Mouse (Mus musculus) CH12.LX (cell line): ENCODE results near the gene Tgfbr3l.

Source experiments
- CTCF ChIP-seq, 2 experiments: IDR thresholded peaks in 1 of 2; conservative IDR thresholded peaks in 1 of 2; 2 replicates each; pipeline ENCODE4 v1.5.1; 2011 to 2012; ENCODE audit warnings: low read depth in 2 of 2, low read length in 2 of 2, improper control_type of control experiment in 1 of 2, inconsistent platforms in 1 of 2, mild to moderate bottlenecking in 1 of 2, moderate library complexity in 1 of 2
- ETS1 ChIP-seq: conservative IDR thresholded peaks from 2 replicates; pipeline ENCODE4 v1.6.1; 2012; ENCODE audit warnings: low read depth, mild to moderate bottlenecking, inconsistent platforms, low read length, improper control_type of control experiment, moderate library complexity
- GABPA ChIP-seq: IDR thresholded peaks from 2 replicates; pipeline ENCODE4 v1.6.1; 2012; ENCODE audit warnings: low read depth, low read length, improper control_type of control experiment, inconsistent platforms; ENCODE audit not compliant: insufficient replicate concordance
- HCFC1 ChIP-seq: IDR thresholded peaks from 2 replicates; pipeline ENCODE4 v1.6.1; 2012; ENCODE audit warnings: low read depth, mild to moderate bottlenecking, inconsistent platforms, low read length, improper control_type of control experiment
- MAZ ChIP-seq: IDR thresholded peaks from 2 replicates; pipeline ENCODE4 v1.6.1; 2012; ENCODE audit warnings: low read depth, mild to moderate bottlenecking, inconsistent platforms, low read length, improper control_type of control experiment, moderate library complexity
- POLR2A ChIP-seq: IDR thresholded peaks from 2 replicates; pipeline ENCODE4 v1.6.1; 2011; ENCODE audit warnings: low read depth, mild to moderate bottlenecking, improper control_type of control experiment, low read length

- TF ChIP-seq MAZ (no peak), HCFC1 (no peak), ETS1 (no peak), GABPA (no peak), CTCF (conservative IDR thresholded peaks at IDR 0.05 in 1 of 2, IDR thresholded peaks at IDR 0.05 in 1 of 2; ENCODE audit: low read depth in 2 of 2, low read length in 2 of 2) (no peak), POLR2A (no peak)
Measured at GRCm38 (mm10) chr8:4257350-4257749, 9.3 kb downstream of the Tgfbr3l start.
